Mouse (Mus musculus): ENCODE data around the gene Tekt1.

GRCm38 (mm10) chr11:72396621-72397020 is 34.4 kb upstream of the Tekt1 start:
- TF ChIP-seq POLR2A (IDR thresholded peaks at IDR 0.05; ENCODE audit: insufficient read depth, low read depth, low read length) (no peak), CTCF (IDR thresholded peaks at IDR 0.05; ENCODE audit: insufficient read depth, low read depth, low read length) (no peak)
